ENCODE assay signal across 20 mouse cellular contexts in the genomic region with DNA sequence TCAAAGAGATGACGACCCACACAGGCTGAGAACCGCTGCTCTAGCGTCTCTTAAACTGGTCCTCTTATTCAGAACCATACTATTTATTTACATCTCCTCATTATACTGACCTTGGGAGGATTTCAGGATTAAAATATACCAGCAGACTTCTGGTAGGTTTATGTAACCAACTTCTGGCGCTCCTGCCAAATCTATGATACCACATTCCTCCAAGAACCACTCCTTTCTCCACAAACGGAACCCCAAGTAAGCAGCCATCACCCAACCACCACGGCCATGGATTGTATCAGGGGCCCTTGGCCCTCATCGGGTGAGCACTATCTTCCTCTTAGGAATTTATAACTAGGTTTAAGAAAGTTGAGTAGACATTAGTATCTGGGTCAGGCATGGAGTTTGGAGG.
"Had no signal": no experiment of that assay in that cellular context is flagged by ENCODE, and none has a peak within 500 bp of the region (broad histone marks: within the 10 kb centered on the region; RNA-seq: fewer than 3 reads in every experiment).

No protein-coding gene starts in this region.

- H3K27ac ChIP-seq: limb, embryonic 10.5 days; limb, embryonic 13.5 days; liver, embryonic 12.5 days; liver, embryonic 15.5 days; lung, embryonic 15.5 days; neural tube, embryonic 13.5 days; stomach, postnatal 0 days had no signal

- DNase-seq: kidney, adult 11 months; kidney, adult 8-10 months; kidney, postnatal 25 days; liver; lung, adult 18-20 months; lung, postnatal 10 days; lung, postnatal 36 days; retina, postnatal 1 day; thymus, postnatal 25 days had no signal

- ATAC-seq: liver, embryonic 12.5 days had no signal

- H3K4me3 ChIP-seq: limb, embryonic 10.5 days; limb, embryonic 13.5 days; liver, embryonic 12.5 days; liver, embryonic 15.5 days; lung, embryonic 15.5 days; megakaryocyte, embryonic 14.5 days; midbrain, embryonic 10.5 days; midbrain, embryonic 13.5 days; myocyte; neural tube, embryonic 13.5 days had no signal
